Mouse (Mus musculus) G1E (cell line): ENCODE measurements around the gene Inka1. TPM values are rescaled to one million over a fixed set of nuclear protein-coding genes. Genes with fewer than 3 reads are reported as not detected.

Experiments used
- ATAC-seq: 2 replicates; pipeline ENCODE4 v1.8.0; 2016; ENCODE audit warnings: mild to moderate bottlenecking; ENCODE audit not compliant: insufficient number of reproducible peaks, poor library complexity, low FRiP score, severe bottlenecking; ENCODE audit errors: extremely low read depth
- DNase-seq: peaks from one replicate; pipeline ENCODE4 v3.0.0; 2012; ENCODE audit warnings: low spot score
- H3K27me3 ChIP-seq: 2 replicates; pipeline ENCODE4 v1.6.1; 2012; ENCODE audit warnings: mild to moderate bottlenecking, low read length, inconsistent platforms; ENCODE audit not compliant: insufficient read depth
- H3K36me3 ChIP-seq: replicated peaks from 2 replicates; pipeline ENCODE3; 2012; ENCODE audit warnings: mild to moderate bottlenecking, inconsistent platforms
- H3K4me1 ChIP-seq: 2 replicates; pipeline ENCODE4 v1.6.1; 2012; ENCODE audit warnings: low read depth, low read length, inconsistent platforms, mixed read lengths; ENCODE audit not compliant: insufficient read depth
- H3K4me3 ChIP-seq: 2 replicates; pipeline ENCODE4 v1.5.1; 2012; ENCODE audit warnings: low read depth, mild to moderate bottlenecking, inconsistent platforms, low read length, moderate library complexity, mixed read lengths
- H3K9me3 ChIP-seq: replicated peaks from 2 replicates; pipeline ENCODE4 v1.6.1; 2012; ENCODE audit warnings: inconsistent platforms
- CTCF ChIP-seq: IDR thresholded peaks from 2 replicates; pipeline ENCODE4 v1.5.1; 2012; ENCODE audit warnings: low read depth, low read length, inconsistent platforms, mixed read lengths
- GATA1 ChIP-seq: IDR thresholded peaks from 2 replicates; pipeline ENCODE4 v1.6.1; 2012; ENCODE audit warnings: borderline replicate concordance, low read length, inconsistent platforms, mixed read lengths
- GATA2 ChIP-seq: IDR thresholded peaks from 2 replicates; pipeline ENCODE4 v1.6.1; 2012; ENCODE audit warnings: low read depth, low read length, inconsistent platforms, borderline replicate concordance
- POLR2AphosphoS5 ChIP-seq: IDR thresholded peaks from 2 replicates; pipeline ENCODE4 v1.6.1; 2012; ENCODE audit warnings: low read depth, low read length, inconsistent platforms; ENCODE audit not compliant: insufficient replicate concordance
- TAL1 ChIP-seq: conservative IDR thresholded peaks from 2 replicates; pipeline ENCODE4 v1.6.1; 2012; ENCODE audit warnings: low read depth, low read length, inconsistent platforms, mixed read lengths
- polyA plus RNA-seq: library from polyadenylated mRNA; stranded (reverse); fragments of >175 nt; gene quantifications from 2 replicates; pipeline ENCODE4 v1.2.3, GENCODE M21; 2012
- total RNA-seq, 2 experiments: library from RNA; stranded (forward) in 1 of 2; stranded (reverse) in 1 of 2; fragments of 200-1000 nt in 1 of 2; fragments of >200 nt in 1 of 2; fragmentation: Nextera tagmentation in 1 of 2; gene quantifications; 2 replicates each; pipeline ENCODE4 v1.2.3; 2014 to 2017

Gene Inka1
- total and polyA plus RNA-seq, 3 experiments, result 24.6 to 75.6 (median 74.4) TPM

GRCm38 (mm10) chr9:107978815-107979214, 6.9 kb downstream of the Inka1 start:
- Histone ChIP-seq H3K4me3 (no peak overlapping the region), H3K9me3 (no peaks in the 10 kb centered on the region), H3K4me1 (peaks cover 96% of the 10 kb centered on the region), H3K36me3 (peaks cover 77% of the 10 kb centered on the region), H3K27me3 (no peaks in the 10 kb centered on the region)
- no peak for ATAC-seq
- no peak for TF ChIP-seq CTCF
- TF ChIP-seq GATA2, result no peak
- TF ChIP-seq TAL1, result no peak
- TF ChIP-seq GATA1, result no peak
- no peak for TF ChIP-seq POLR2AphosphoS5
- no peak for DNase-seq

DNA sequence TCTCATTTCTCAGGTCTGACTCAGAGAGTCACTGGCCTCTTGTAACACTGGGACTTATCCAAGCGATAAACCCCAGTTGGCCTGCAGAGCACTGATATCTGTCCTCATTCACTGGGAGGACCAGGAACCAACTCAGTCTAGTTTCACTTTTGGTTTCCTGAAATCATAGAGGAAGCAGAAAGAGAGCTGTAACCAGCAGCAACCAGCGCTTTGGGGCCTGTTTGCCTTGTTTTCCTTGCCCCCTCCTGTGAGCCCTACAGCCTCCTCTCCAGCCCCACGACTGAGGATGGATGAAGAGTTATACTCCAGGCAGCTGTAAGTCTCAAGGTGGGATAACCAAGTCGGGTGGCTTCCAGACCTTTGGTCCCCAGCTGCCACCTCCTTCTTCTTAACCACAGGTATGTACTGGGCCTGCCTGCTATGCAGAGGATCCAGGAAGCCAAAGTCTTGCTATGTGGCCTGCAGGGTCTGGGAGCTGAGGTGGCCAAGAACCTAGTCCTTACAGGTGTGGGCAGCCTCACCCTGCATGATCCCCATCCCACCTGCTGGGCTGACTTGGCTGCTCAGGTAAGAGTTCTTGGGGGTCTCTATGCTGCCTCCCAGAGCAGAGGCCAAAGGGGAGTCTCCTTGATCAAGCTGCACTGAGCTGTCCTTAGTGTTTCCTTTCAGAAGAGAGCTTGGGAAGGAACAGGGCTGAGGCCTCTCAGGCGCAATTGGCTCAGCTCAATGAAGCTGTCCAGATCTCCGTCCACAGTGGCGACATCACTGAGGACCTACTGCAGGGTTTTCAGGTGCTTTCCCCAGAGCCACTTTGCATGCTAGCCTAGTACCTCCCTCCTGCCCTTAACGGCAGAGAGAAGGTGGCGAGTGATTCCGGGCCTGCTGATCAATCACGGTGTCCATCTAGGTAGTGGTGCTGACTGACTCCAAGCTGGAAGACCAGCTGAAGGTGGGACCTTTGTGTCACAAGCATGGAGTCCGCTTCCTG, 10.0 kb downstream of the Inka1 start, which contains the start of gene Uba7:
Uba7 (plus strand) TSS at position 107 of the 988 bp plus-strand sequence.
- ATAC-seq (peak; percentile 59; the same call in 1 of the 2 replicates), DNase-seq (peak; percentile 71)
- TF ChIP-seq GATA1, result no peak
- peak; percentile 66 for TF ChIP-seq TAL1
- Histone ChIP-seq H3K36me3 (peaks cover 77% of the 10 kb centered on the region), H3K27me3 (no peaks in the 10 kb centered on the region), H3K4me3 (peak within 1 kb of the TSS; percentile 73), H3K4me1 (peaks cover 95% of the 10 kb centered on the region), H3K9me3 (no peaks in the 10 kb centered on the region)

GRCm38 (mm10) chr9:107974491-107975171, 11.0 kb downstream of the Inka1 start:
- Histone ChIP-seq H3K4me3 (peak overlapping the region; percentile 45; the same call in 1 of the 2 replicates), H3K4me1 (peaks cover 91% of the 10 kb centered on the region), H3K9me3 (no peaks in the 10 kb centered on the region), H3K27me3 (no peaks in the 10 kb centered on the region), H3K36me3 (peaks cover 77% of the 10 kb centered on the region)
- ATAC-seq (peak; percentile 45), DNase-seq (peak; percentile 42)
- TF ChIP-seq GATA1 (no peak), TAL1 (no peak), CTCF (no peak), POLR2AphosphoS5 (no peak)

DNA sequence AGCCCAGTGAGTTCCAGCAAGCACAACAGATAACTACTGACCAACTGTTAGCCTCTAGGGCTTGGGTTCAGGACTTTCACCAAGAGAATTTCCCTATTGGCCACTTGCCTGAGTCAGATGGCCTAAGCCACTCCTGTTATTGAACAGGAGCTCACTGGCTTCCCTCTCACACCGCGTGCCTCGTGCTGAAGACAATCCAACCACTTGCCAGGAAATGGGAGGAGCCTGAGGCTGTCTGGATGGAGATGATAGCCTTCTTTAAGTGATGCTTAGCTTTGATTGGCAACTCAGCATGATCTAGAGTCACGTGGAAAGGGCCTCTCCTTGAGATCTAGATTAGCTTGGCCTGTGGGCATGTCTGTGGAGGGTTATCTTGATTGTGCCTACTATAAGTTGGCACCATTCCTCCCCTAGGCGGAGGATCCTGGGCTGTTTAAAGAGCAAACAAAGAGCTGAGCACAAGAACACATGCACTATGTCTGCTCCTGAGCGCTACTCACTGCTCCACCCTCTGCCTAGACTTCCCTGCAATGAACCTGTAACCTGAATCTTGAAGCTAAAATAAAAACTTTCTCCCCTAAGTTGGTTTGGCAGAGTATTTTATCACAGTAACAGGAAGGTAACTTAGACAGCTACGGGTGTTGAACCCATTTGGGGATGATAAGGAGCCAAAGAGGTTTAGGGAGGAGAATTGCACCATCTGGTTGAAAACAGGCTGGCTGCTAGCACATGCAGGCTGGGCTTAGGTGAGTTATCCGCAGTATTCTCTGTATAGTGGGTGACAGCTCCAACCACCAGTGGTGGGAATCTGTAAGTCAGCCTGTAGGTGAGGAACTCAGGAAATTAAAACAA, 13.8 kb downstream of the Inka1 start:
- TF ChIP-seq POLR2AphosphoS5, result no peak
- peak; percentile 59 for TF ChIP-seq TAL1
- no peak overlapping the region for H3K4me3 ChIP-seq

GRCm38 (mm10) chr9:107970311-107970710, 15.4 kb downstream of the Inka1 start:
- H3K36me3 ChIP-seq, result peaks cover 82% of the 10 kb centered on the region
- H3K4me1 ChIP-seq, result peaks cover 48% of the 10 kb centered on the region
- no peak for DNase-seq
- no peak for ATAC-seq
- no peaks in the 10 kb centered on the region for H3K27me3 ChIP-seq
- no peaks in the 10 kb centered on the region for H3K9me3 ChIP-seq
- no peak for TF ChIP-seq CTCF
- TF ChIP-seq GATA2, result no peak
- TF ChIP-seq POLR2AphosphoS5, result no peak
- no peak for TF ChIP-seq TAL1
- TF ChIP-seq GATA1, result no peak
- no peak overlapping the region for H3K4me3 ChIP-seq

More for the DNA sequence above, 13.8 kb downstream of the Inka1 start:
- Histone ChIP-seq H3K27me3 (no peaks in the 10 kb centered on the region), H3K36me3 (peaks cover 76% of the 10 kb centered on the region), H3K9me3 (no peaks in the 10 kb centered on the region), H3K4me1 (peaks cover 64% of the 10 kb centered on the region)
- ATAC-seq (peak; percentile 68), DNase-seq (peak; percentile 64)
